Mouse (Mus musculus) stomach, embryonic 14.5 days (tissue): ENCODE data around the gene Zbtb21. TPM values are rescaled to one million over a fixed set of nuclear protein-coding genes. Genes with fewer than 3 reads are reported as not detected.
"Not testable (repeated sequence)": the region's sequence is repeated elsewhere in the genome, so short reads cannot be mapped to it uniquely, and the experiment has no call there.

Experiments
- ATAC-seq: fragments of 200-750 bp; cut with Nextera tagmentation; 2 replicates; pipeline ENCODE4 v1.8.0; 2017; ENCODE audit warnings: low read depth, moderate TSS enrichment; ENCODE audit not compliant: insufficient number of reproducible peaks, insufficient read depth, low FRiP score
- H3K27ac ChIP-seq: fragments of 300-500 bp; sonication (generic); 2 replicates; pipeline ENCODE4 v1.5.1; 2014; ENCODE audit warnings: mild to moderate bottlenecking, low read length, moderate library complexity, mixed read lengths
- H3K27me3 ChIP-seq: fragments of 300-500 bp; sonication (generic); 2 replicates; pipeline ENCODE4 v1.6.1; 2014; ENCODE audit warnings: low read length, control low read depth, mixed read lengths; ENCODE audit not compliant: control insufficient read depth, insufficient read depth
- H3K36me3 ChIP-seq: fragments of 300-500 bp; sonication (generic); 2 replicates; pipeline ENCODE4 v1.6.1; 2014; ENCODE audit warnings: mild to moderate bottlenecking, control low read depth, low read length, moderate library complexity, mixed read lengths; ENCODE audit not compliant: control insufficient read depth, insufficient read depth
- H3K4me1 ChIP-seq: fragments of 300-500 bp; sonication (generic); 2 replicates; pipeline ENCODE4 v1.6.1; 2014; ENCODE audit warnings: low read length, control low read depth, mixed read lengths; ENCODE audit not compliant: control insufficient read depth, insufficient read depth
- H3K4me2 ChIP-seq: fragments of 300-500 bp; sonication (generic); replicated peaks from 2 replicates; pipeline ENCODE4 v1.6.1; 2014; ENCODE audit warnings: low read depth, low read length, control low read depth
- H3K4me3 ChIP-seq: fragments of 300-500 bp; sonication (generic); 2 replicates; pipeline ENCODE4 v1.5.1; 2014; ENCODE audit warnings: low read depth, low read length, control low read depth
- H3K9ac ChIP-seq: fragments of 300-500 bp; sonication (generic); replicated peaks from 2 replicates; pipeline ENCODE4 v1.6.1; 2014; ENCODE audit warnings: low read depth, mild to moderate bottlenecking, control low read depth, low read length, moderate library complexity, mixed read lengths
- H3K9me3 ChIP-seq: fragments of 300-500 bp; sonication (generic); 2 replicates; pipeline ENCODE4 v1.6.1; 2016; ENCODE audit warnings: low read depth, low read length, control low read depth; ENCODE audit not compliant: control insufficient read depth
- WGBS: fragments of 180-500 bp; shearing (Covaris S2); extraction: QIAGEN DNeasy Blood & Tissue Kit; methylation state at CpG from one replicate; pipeline ENCODE4 v1.1.7; 2014; 5-methylcytosine and 5-hydroxymethylcytosine counted together
- polyA plus RNA-seq: library from polyadenylated mRNA; unstranded; fragments of >200 nt; fragmentation: Nextera tagmentation; extraction: Ambion mirVana; gene quantifications from 2 replicates; pipeline ENCODE4 v1.2.1, GENCODE M21; 2014

The Zbtb21 gene
- polyA plus RNA-seq = 16.9 and 18.3 TPM in 2 replicates

- H3K9ac ChIP-seq = peak within 1 kb of the TSS; percentile 88
- no peaks in the 10 kb centered on the region; the same call in 1 of the 2 replicates for H3K36me3 ChIP-seq
- H3K4me1 ChIP-seq = no peaks in the 10 kb centered on the region
- peak within 1 kb of the TSS; percentile 80 for H3K4me3 ChIP-seq
- no peaks in the 10 kb centered on the region for H3K27me3 ChIP-seq
- peak within 1 kb of the TSS; percentile 70 for H3K4me2 ChIP-seq
- ATAC-seq = peak; percentile 98
- no peaks in the 10 kb centered on the region for H3K9me3 ChIP-seq
- H3K27ac ChIP-seq = peak within 1 kb of the TSS; percentile 97
- WGBS = under 1% methylated on average over 78 of the region's 78 CpGs
These were observed at the start of gene Zbtb21, which contains the start of gene C2cd2 for GRCm38 (mm10) chr16:97962151-97962948. Zbtb21 (minus strand) TSS chr16:97962622. C2cd2 (minus strand) TSS chr16:97962598.

- H3K4me1 ChIP-seq, H3K36me3 ChIP-seq, H3K27me3 ChIP-seq: not testable (repeated sequence)
- H3K4me2 ChIP-seq = peak overlapping the region; percentile 57
- peak overlapping the region; percentile 84 for H3K27ac ChIP-seq
- H3K4me3 ChIP-seq = peak overlapping the region; percentile 50
- H3K9ac ChIP-seq = 0 out of 2 replicates have a peak overlapping the region, but pooled peaks have one; percentile 21
- peak; percentile 64 for ATAC-seq
- 1% methylated on average over 8 of the region's 8 CpGs for WGBS
- H3K9me3 ChIP-seq = peaks cover 12% of the 10 kb centered on the region; the same call in 1 of the 2 replicates
These were observed 34.9 kb upstream of the Zbtb21 start for GRCm38 (mm10) chr16:97997383-97997731.

GRCm38 (mm10) chr16:97996616-97997382 lies 34.4 kb upstream of the Zbtb21 start, which contains the start of gene B230307C23Rik:
B230307C23Rik (plus strand) TSS chr16:97997315.
- ATAC-seq = peak; percentile 98
- Histone ChIP-seq H3K27me3 (no peaks in the 10 kb centered on the region), H3K4me2 (peak within 1 kb of the TSS; percentile 57), H3K4me1 (0 out of 2 replicates have a peak, but pooled peaks cover 4% of the 10 kb centered on the region), H3K9me3 (peaks cover 8% of the 10 kb centered on the region; the same call in 1 of the 2 replicates), H3K9ac (peak within 1 kb of the TSS; percentile 25; the same call in 1 of the 2 replicates), H3K27ac (peak within 1 kb of the TSS; percentile 84), H3K4me3 (peak within 1 kb of the TSS; percentile 50), H3K36me3 (no peaks in the 10 kb centered on the region)
- WGBS = 3% methylated on average over 22 of the region's 22 CpGs

GRCm38 (mm10) chr16:97995849-97996615 lies 33.6 kb upstream of the Zbtb21 start:
- H3K4me1 ChIP-seq = 0 out of 2 replicates have a peak, but pooled peaks cover 4% of the 10 kb centered on the region
- H3K36me3 ChIP-seq = no peaks in the 10 kb centered on the region
- H3K27me3 ChIP-seq = no peaks in the 10 kb centered on the region
- no peak for ATAC-seq
- H3K4me3 ChIP-seq = peak overlapping the region; percentile 50
- peaks cover 8% of the 10 kb centered on the region; the same call in 1 of the 2 replicates for H3K9me3 ChIP-seq
- peak overlapping the region; percentile 25; the same call in 1 of the 2 replicates for H3K9ac ChIP-seq
- H3K27ac ChIP-seq = peak overlapping the region; percentile 84; the same call in 1 of the 2 replicates
- WGBS = 13% methylated on average over 1 of the region's 1 CpGs
- peak overlapping the region; percentile 57 for H3K4me2 ChIP-seq

GRCm38 (mm10) chr16:97992477-97992876 lies 30.1 kb upstream of the Zbtb21 start:
- WGBS = 89% methylated on average over 3 of the region's 3 CpGs

GRCm38 (mm10) chr16:97991517-97991916 lies 29.1 kb upstream of the Zbtb21 start:
- H3K9me3 ChIP-seq = no peaks in the 10 kb centered on the region

More at GRCm38 (mm10) chr16:97992477-97992876, 30.1 kb upstream of the Zbtb21 start:
- H3K36me3 ChIP-seq, H3K9ac ChIP-seq, H3K9me3 ChIP-seq, ATAC-seq, H3K4me2 ChIP-seq, H3K4me1 ChIP-seq, H3K27me3 ChIP-seq, H3K27ac ChIP-seq, H3K4me3 ChIP-seq: not testable (repeated sequence)

GRCm38 (mm10) chr16:97984589-97984988 lies 22.2 kb upstream of the Zbtb21 start:
- WGBS = 84% methylated on average over 5 of the region's 5 CpGs
- H3K4me2 ChIP-seq = no peak overlapping the region
- no peak overlapping the region for H3K4me3 ChIP-seq
- ATAC-seq = no peak
- no peaks in the 10 kb centered on the region for H3K4me1 ChIP-seq
- no peaks in the 10 kb centered on the region for H3K9me3 ChIP-seq
- no peaks in the 10 kb centered on the region for H3K27me3 ChIP-seq
- H3K27ac ChIP-seq = no peak overlapping the region
- no peak overlapping the region for H3K9ac ChIP-seq
- H3K36me3 ChIP-seq = no peaks in the 10 kb centered on the region

More at GRCm38 (mm10) chr16:97991517-97991916, 29.1 kb upstream of the Zbtb21 start:
- ATAC-seq = no peak
- H3K4me2 ChIP-seq = no peak overlapping the region
- H3K4me1 ChIP-seq = no peaks in the 10 kb centered on the region
- no peaks in the 10 kb centered on the region for H3K27me3 ChIP-seq
- WGBS = 67% methylated on average over 2 of the region's 2 CpGs
- H3K27ac ChIP-seq = no peak overlapping the region
- H3K9ac ChIP-seq = no peak overlapping the region
- H3K36me3 ChIP-seq = no peaks in the 10 kb centered on the region
- H3K4me3 ChIP-seq = no peak overlapping the region
